Mouse (Mus musculus): Measurements from ENCODE around the gene Pdcd6.

Gene Pdcd6

GRCm38 (mm10) chr13:74317170-74317849, at the start of gene Pdcd6:
Pdcd6 (minus strand) TSS chr13:74317580.
- in situ Hi-C loops (cut with MboI): no loop called here

GRCm38 (mm10) chr13:74363859-74364235, 46.5 kb upstream of the Pdcd6 start, which contains the start of gene Lrrc14b:
Lrrc14b (minus strand) TSS chr13:74364005.
- in situ Hi-C loops (cut with MboI): no loop called here

DNA sequence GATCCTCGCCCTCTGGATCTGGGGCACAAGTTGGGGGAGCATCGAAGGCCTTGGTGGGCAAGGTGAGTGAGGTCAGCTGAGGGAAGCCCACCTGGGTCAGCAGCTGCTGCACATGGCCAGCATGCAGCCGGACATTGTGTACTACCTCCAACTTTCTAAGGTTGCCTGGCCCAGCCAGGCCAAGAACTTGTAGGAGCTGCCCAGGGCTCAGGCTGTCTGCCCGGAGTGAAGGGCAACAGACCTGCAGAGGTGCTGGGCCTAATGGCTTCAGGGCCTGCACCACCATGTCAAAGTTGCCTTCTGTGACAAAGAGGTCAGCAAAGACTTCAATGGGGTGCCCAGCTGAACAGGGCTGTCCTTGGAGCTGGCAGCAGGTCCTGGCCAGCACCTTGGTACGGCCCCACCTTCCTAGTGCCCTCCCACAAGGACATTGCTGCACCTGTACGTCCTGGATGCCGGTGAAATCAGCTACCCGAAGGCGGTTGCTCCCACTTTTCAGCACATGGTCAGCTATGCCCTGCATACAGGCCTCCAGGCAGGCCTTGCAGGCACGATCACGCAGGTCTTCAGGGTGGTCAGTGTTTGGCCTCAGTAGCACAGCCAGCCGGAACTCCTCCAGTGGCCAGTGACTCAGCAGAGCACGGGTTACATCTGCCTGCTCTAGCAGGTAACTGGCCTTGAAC, 45.9 kb upstream of the Pdcd6 start:
- in situ Hi-C loops (cut with MboI): no loop called here

DNA sequence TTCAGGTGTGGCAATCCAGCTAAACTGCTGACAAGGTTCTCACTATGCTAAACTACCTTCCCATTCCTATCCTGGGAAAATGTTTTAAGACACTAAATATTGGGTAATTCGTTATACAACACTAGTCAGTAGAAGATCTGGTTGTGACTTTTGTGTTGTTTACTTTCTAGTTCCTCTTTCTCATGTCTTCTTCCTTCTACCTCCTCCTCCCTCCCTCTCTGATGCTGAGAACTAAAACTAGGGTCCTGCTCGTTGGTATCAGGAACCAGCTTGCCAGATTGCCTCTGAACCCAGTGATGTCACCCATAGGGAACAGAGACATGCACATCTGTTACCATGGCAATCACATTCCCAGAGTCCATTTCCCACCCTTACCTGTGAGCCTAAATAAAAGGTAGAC, 44.8 kb upstream of the Pdcd6 start:
- in situ Hi-C loops (cut with MboI): no loop called here

DNA sequence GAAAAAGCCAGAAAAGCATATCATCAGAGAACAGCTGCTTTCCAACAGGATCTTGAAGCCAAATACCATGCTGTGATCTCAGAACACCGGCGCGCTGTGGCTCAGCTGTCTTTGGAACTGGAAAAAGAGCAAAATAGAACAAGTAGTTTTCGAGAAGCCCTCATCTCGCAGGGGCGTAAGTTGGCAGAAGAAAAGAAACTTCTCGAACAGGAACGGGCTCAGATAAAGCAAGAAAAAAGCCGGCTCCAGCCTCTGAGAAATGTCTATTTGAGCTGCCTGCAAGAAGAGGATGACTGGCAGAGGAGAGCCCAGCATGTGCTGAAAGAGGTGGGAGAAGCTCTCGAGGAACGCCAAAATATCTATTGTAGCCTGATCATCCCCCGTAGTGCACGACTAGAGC, 39.1 kb upstream of the Pdcd6 start:
- in situ Hi-C loops (cut with MboI): no loop called here

DNA sequence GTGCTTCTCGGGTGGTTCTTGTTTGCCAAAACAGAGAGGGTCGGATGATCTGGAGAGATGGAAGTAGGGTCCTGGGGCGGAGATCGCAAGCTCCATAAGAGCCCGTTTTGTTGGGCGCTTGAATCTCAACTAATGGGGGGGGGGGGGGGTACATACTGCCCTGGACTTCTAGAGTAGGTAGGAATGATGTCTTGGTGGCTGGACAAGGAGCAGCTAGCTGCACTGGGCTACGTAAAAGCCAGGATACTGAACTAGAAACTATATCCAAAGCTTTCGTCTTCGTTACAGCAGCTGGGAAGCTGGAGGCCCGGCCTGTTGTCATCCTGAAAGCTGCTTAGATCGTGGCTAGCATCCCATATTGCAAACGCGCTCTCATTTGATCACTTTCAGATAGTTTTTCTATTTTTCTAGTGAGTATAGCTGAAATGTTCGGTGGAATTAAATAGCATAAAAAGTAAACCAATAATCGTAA, 33.1 kb upstream of the Pdcd6 start:
- in situ Hi-C loops (cut with MboI): no loop called here

DNA sequence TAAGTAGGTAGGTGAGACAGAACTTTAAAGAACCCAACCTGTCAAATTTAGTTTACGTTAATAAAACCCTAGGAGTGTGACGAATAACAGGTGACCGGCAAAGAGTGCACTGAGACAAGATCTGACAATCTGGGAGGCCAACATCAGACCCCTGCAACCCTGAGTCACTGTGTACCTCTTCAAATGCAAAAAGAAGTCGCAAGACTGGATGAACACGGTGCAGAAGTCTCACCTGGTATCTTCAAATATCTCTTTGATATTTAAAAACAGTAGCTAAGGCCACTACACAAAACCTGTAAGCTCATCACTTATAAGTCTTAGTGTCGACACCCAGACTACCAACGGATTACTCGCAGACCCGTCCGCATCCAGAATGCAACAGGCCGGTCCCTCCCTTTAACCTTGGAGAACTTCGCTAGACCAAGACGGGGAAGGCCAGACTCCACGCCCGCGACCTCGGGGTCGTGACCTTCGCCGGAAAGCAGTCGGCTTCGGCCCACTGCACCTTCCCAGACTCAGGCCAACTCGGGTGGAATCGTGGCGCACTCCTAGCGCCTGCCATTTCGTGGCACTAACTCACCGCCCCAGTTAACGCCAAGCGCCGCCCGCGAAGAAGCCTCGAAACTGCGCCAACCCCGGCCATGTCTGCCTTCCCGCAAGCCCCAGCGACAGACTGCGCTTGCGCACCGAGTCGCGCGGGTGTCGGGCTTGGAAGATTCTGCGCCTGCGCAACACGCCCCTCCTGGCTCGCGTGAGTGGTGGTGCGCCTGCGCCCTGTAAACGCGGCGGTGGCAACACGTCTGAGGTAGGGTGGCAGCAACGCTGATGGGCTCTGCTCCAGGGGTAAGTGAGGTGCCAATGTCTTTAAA, 32.4 kb upstream of the Pdcd6 start, which contains the start of the genes Sdha and Ccdc127:
Sdha (minus strand) TSS at position 715 of the 869 bp plus-strand sequence.
Ccdc127 (plus strand) TSS at position 744 of the 869 bp plus-strand sequence.
- in situ Hi-C loops (cut with MboI): no loop called here

DNA sequence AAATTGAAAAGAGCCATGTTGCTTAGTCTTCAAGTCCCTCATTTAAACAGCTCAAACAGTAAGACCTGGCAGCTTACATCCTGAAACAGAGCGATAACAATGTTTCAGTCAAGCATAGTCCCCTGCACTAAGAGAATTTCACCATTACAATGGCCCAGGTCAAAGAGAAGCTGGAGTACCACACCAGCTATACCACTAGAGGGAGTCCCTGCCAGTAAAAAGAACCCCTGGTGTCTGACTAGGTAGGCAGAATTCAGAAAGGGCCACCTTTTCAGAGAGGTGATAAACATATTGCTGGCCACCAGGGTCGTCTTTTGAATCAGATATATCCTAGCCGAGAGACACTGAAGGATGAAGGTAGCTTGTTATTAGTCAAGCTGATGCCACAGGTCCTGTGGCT, 23.7 kb upstream of the Pdcd6 start:
- in situ Hi-C loops (cut with MboI): no loop called here

DNA sequence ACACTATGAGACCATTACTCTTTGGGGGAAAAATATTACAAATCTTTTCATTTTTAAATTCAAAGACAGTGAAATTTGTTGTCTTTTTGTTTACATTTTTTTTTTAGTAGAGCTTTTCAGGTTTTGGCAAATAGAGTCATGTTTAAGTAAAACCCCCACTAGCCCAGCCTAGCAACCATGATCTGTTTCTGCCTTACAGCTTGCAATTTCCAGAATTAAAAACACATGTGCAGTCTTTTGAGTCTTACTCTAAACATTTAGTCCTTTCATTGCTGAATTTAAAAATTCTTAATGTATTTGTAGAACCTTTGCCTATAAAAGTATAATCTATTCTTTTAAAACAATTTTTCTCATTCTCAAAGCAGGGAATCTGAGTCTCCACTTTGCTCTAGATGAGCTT, 11.9 kb upstream of the Pdcd6 start:
- in situ Hi-C loops (cut with MboI): no loop called here

DNA sequence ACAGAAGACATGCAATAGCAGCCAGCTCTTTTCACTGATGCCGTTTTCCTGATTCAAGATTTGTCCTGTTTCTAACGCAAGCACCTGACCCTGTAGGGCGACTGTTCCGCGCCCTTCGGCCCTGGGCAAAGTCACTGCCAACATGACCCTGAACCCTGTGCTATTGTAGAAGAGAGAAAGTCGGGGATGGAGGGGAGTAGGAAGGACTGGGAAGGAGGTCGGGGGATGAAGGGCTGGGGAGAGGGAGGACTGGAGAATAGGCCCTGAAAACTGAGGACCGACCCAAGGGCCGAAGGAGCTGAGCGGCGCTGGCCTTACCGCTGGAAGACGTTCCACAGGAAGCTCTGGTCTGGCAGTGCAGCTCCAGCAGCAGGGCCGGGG, 601 bp downstream of the Pdcd6 start:
- in situ Hi-C loops (cut with MboI): no loop called here

- in situ Hi-C loops (cut with MboI): no loop called here
These were observed 994 bp downstream of the Pdcd6 start for GRCm38 (mm10) chr13:74316386-74316785.

DNA sequence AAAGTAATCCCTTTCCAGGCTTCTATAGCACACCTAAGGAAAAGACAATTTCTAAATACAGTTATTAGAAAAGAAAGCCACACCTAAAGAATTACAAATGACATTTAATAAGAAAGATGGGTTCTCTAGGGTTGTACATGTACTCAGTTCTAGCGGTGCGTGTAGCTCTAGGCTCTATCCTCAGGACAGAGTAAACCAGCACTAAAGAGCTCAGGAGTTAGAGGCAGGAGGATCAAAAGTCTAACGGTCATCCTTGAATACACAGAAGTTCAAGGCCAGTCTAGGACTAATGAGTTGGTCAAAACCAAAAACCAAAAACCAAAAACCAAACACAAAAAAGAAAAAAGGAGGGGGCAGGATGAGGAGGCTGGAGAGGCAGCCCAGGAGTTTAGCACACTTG, 2.8 kb downstream of the Pdcd6 start:
- in situ Hi-C loops (cut with MboI): no loop called here

- in situ Hi-C loops (cut with MboI): no loop called here
These were observed 11.6 kb downstream of the Pdcd6 start for GRCm38 (mm10) chr13:74305780-74306179.

DNA sequence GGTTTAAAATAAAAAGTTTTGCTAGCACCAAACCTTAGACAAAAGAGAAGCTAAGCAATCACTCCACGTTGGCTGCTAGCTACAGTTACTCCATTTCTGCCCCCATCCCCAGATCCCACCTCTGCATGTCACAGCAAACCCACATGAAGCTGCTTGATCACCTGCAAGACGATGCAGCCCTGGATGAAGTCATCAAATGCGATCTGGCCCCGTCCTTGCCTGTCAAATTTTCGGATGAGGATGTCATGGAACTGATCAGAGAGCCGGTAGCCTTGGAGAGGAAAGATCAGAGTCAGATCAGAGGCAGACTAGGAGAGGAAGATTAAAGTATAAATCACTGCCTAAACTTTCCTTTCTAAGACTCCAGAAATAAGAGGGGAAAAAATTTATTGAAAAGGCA, 12.0 kb downstream of the Pdcd6 start:
- in situ Hi-C loops (cut with MboI): no loop called here

GRCm38 (mm10) chr13:74302050-74303037, 15.0 kb downstream of the Pdcd6 start:
- in situ Hi-C loops (cut with MboI): no loop called here

- in situ Hi-C loops (cut with MboI): no loop called here
These were observed 15.8 kb downstream of the Pdcd6 start for GRCm38 (mm10) chr13:74301607-74301984.

- in situ Hi-C loops (cut with MboI): no loop called here
These were observed 16.3 kb downstream of the Pdcd6 start for GRCm38 (mm10) chr13:74300925-74301606.

GRCm38 (mm10) chr13:74296376-74296775, 21.0 kb downstream of the Pdcd6 start:
- in situ Hi-C loops (cut with MboI): no loop called here

GRCm38 (mm10) chr13:74292167-74292566, 25.2 kb downstream of the Pdcd6 start, which contains the start of gene Ahrr:
Ahrr (minus strand) TSS chr13:74292331.
- in situ Hi-C loops (cut with MboI): no loop called here

DNA sequence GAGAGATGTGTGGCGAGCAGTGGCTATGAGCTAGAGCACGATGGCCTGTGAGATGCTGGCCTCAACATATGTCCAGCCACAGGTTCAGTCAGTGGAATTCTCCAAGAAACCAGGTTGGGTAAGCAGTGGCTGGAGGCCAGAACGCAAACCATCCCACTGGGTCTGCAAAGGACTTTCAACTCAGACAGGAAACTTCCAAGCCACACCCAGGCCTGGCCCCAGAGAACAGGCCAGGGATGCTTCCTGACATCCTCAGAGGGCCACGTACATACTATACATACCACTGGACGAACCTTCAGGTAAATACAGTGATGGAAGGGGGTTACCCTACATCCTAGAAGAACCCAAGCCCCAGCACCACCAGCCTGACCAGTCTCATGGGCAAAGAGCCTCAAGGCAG, 27.7 kb downstream of the Pdcd6 start:
- in situ Hi-C loops (cut with MboI): no loop called here

GRCm38 (mm10) chr13:74282299-74282698, 35.1 kb downstream of the Pdcd6 start:
- in situ Hi-C loops (cut with MboI): no loop called here

Data from mature B cell (primary cell).